23 mouse cellular contexts compared by ENCODE assay signal in the genomic region with DNA sequence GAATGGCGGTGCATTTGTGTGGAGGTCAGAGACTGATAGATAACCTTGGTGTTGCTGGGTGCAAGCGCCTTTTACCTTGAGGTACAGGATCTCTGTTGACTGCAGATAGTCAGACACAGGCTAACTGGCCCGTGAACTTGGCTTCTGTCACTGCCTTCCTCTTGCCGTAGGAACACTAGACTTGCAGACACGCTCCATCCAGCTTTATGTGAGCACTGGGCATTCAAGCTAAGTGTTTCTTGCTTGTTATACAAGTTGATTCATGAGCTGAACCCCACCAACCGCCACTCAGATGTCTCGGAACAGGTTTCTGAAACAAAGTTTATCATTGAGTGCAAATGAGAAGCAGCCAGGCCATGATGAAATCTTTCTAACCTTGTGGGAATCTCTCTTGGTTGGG. TPM values are rescaled to one million over a fixed set of nuclear protein-coding genes. Genes with fewer than 3 reads are reported as not detected.
DNase-seq lines count a peak whose midpoint lies in the region; ATAC-seq and TF ChIP-seq lines count a peak whose summit lies in the region.
"Had no signal": no experiment of that assay in that cellular context is flagged by ENCODE, and none has a peak within 500 bp of the region (broad histone marks: within the 10 kb centered on the region; RNA-seq: fewer than 3 reads in every experiment).

No protein-coding gene starts in this region.

- 67% methylated on average over 7 of the region's 7 CpGs for WGBS in neural tube, embryonic 13.5 days

- H3K27ac ChIP-seq in layer of hippocampus, adult 2 months = peak overlapping the region; percentile 40
- 0 out of 2 replicates have a peak overlapping the region, but pooled peaks have one; percentile 38 for H3K27ac ChIP-seq in neural tube, embryonic 13.5 days (replicated peaks)
- H3K27ac ChIP-seq: heart, embryonic 10.5 days; heart, embryonic 15.5 days; hindbrain, embryonic 12.5 days had no signal

- H3K4me3 ChIP-seq in layer of hippocampus, adult 2 months = no peak overlapping the region
- H3K4me3 ChIP-seq in neural tube, embryonic 13.5 days = no peak overlapping the region
- H3K4me3 ChIP-seq: heart, embryonic 10.5 days; heart, embryonic 15.5 days; hindbrain, embryonic 12.5 days; megakaryocyte, embryonic 14.5 days had no signal

- peak; percentile 31 for DNase-seq in adrenal gland, postnatal 14 days
- no peak for DNase-seq in adrenal gland, postnatal 25 days
- DNase-seq in layer of hippocampus, adult 2 months (ENCODE audit: low spot score in 2 of 2) = no peak
- DNase-seq in layer of hippocampus, adult 11-12 months (ENCODE audit: low spot score) = no peak
- no peak for DNase-seq in neural tube, embryonic 10.5 days (ENCODE audit: extremely low spot score, low spot score)
- DNase-seq in MN1 (ENCODE audit: low spot score) = no peak
- DNase-seq: cerebellum, adult 8-10 months; cerebellum, postnatal 25 days; gastrocnemius, postnatal 14 days; heart, postnatal 36 days; kidney, postnatal 25 days; lung, postnatal 36 days; midbrain, embryonic 14.5 days; thymus, postnatal 14 days had no signal

- peaks cover 10% of the 10 kb centered on the region; the same call in 1 of the 2 replicates for H3K36me3 ChIP-seq in neural tube, embryonic 13.5 days
- H3K36me3 ChIP-seq: G1E had no signal

- no peak for ATAC-seq in neural tube, embryonic 13.5 days (ENCODE audit: low read depth)
- ATAC-seq: forebrain, embryonic 14.5 days; intestine, postnatal 0 days; Patski had no signal

- no peak overlapping the region for H3K4me2 ChIP-seq in neural tube, embryonic 13.5 days
- H3K4me2 ChIP-seq: heart, embryonic 15.5 days; hindbrain, embryonic 12.5 days had no signal

- no peak for TF ChIP-seq CTCF in layer of hippocampus, adult 2 months (conservative IDR thresholded peaks at IDR 0.05)

- peaks cover 95% of the 10 kb centered on the region for H3K4me1 ChIP-seq in neural tube, embryonic 13.5 days (replicated peaks)

- no peaks in the 10 kb centered on the region for H3K9me3 ChIP-seq in neural tube, embryonic 13.5 days
- H3K9me3 ChIP-seq: G1E; heart, embryonic 10.5 days; heart, embryonic 15.5 days; hindbrain, embryonic 12.5 days; megakaryocyte, embryonic 14.5 days had no signal

- H3K27me3 ChIP-seq in neural tube, embryonic 13.5 days = no peaks in the 10 kb centered on the region
- H3K27me3 ChIP-seq: heart, embryonic 15.5 days; hindbrain, embryonic 12.5 days; megakaryocyte, embryonic 14.5 days; Patski had no signal

- H3K9ac ChIP-seq in neural tube, embryonic 13.5 days = no peak overlapping the region
- H3K9ac ChIP-seq: heart, embryonic 15.5 days; hindbrain, embryonic 12.5 days had no signal

RNA-seq across cellular contexts. Expression of a gene that starts 57.3 kb away (rescaled TPM):
- 140 and 141 TPM in 2 replicates for total RNA-seq in adrenal gland, postnatal 14 days (2021)
- 121 and 138 TPM in 2 replicates for total RNA-seq in adrenal gland, postnatal 25 days (2021)
- 100 to 1,000 TPM; 134 to 145 TPM for total RNA-seq in layer of hippocampus, adult 2 months (2021)
- 49.0 and 56.3 TPM in 2 replicates for polyA plus RNA-seq in neural tube, embryonic 13.5 days (2015; fragmentation: Nextera tagmentation; extraction: Ambion mirVana)
